Comparison of ENCODE assay signal across 28 mouse cellular contexts in the genomic region with DNA sequence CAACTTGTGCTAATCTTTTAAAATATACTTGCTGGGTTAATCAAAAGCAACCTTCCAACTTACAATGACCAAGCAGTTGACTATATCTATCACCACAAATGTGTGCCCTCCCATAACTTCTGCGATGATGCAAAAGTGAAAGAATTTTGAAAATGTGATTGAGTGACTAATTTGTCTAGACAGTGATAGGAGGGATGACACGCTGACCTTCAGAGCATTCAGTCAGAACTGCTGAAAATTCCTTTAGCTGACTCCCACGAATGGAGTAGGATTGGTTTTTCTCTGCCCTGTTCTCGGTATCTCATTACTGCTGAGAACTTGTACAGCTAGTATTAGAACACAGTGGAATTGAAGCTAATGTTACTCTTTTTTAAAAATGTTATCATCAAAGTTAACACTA. TPM values are rescaled to one million over a fixed set of nuclear protein-coding genes. Genes with fewer than 3 reads are reported as not detected.
DNase-seq lines count a peak whose midpoint lies in the region; ATAC-seq and TF ChIP-seq lines count a peak whose summit lies in the region.
"Had no signal": no experiment of that assay in that cellular context is flagged by ENCODE, and none has a peak within 500 bp of the region (broad histone marks: within the 10 kb centered on the region; RNA-seq: fewer than 3 reads in every experiment).

No protein-coding gene starts in this region.

- H3K4me3 ChIP-seq in kidney, embryonic 16.5 days (ENCODE audit: low read length): no peak overlapping the region
- H3K4me3 ChIP-seq in myocyte: no peak overlapping the region
- no peak overlapping the region for H3K4me3 ChIP-seq in midbrain, embryonic 16.5 days (ENCODE audit: low read depth, low read length)
- H3K4me3 ChIP-seq: forebrain, embryonic 10.5 days; forebrain, embryonic 13.5 days; heart, adult 2 months; heart, embryonic 10.5 days; heart, embryonic 13.5 days had no signal

- H3K9ac ChIP-seq in kidney, embryonic 16.5 days (replicated peaks; ENCODE audit: low read length): no peak overlapping the region
- H3K9ac ChIP-seq in midbrain, embryonic 16.5 days (ENCODE audit: low read depth, low read length): no peak overlapping the region
- H3K9ac ChIP-seq: forebrain, embryonic 13.5 days; heart, embryonic 13.5 days; hindbrain, embryonic 14.5 days had no signal

- WGBS in kidney, embryonic 16.5 days: 39% methylated on average over 4 of the region's 4 CpGs
- 84% methylated on average over 4 of the region's 4 CpGs for WGBS in midbrain, embryonic 16.5 days

- peak overlapping the region; percentile 77; the same call in 1 of the 2 replicates for H3K27ac ChIP-seq in kidney, embryonic 16.5 days (ENCODE audit: low read length)
- no peak overlapping the region for H3K27ac ChIP-seq in midbrain, embryonic 16.5 days (ENCODE audit: low read length)
- H3K27ac ChIP-seq: forebrain, embryonic 10.5 days; forebrain, embryonic 13.5 days; heart, adult 2 months; heart, embryonic 10.5 days; heart, embryonic 13.5 days; hindbrain, embryonic 14.5 days; hindbrain, postnatal 0 days had no signal

- H3K4me2 ChIP-seq in kidney, embryonic 16.5 days (replicated peaks; ENCODE audit: low read depth, low read length): no peak overlapping the region
- peak overlapping the region; percentile 1 for H3K4me2 ChIP-seq in myocyte (ENCODE audit: low read depth)
- H3K4me2 ChIP-seq in midbrain, embryonic 16.5 days (ENCODE audit: low read length): no peak overlapping the region
- H3K4me2 ChIP-seq: forebrain, embryonic 13.5 days; heart, embryonic 13.5 days; hindbrain, embryonic 14.5 days had no signal

- DNase-seq in embryo, embryonic 10 days (ENCODE audit: low spot score): peak; percentile 8
- no peak for DNase-seq in embryo, embryonic 11 days
- no peak for DNase-seq in kidney, postnatal 4 days
- DNase-seq in Muller cell, postnatal 12 days (ENCODE audit: inconsistent ontology term): peak; percentile 94
- DNase-seq in right cerebral cortex, postnatal 25 days: no peak
- DNase-seq: adrenal gland, adult 2 months; adrenal gland, postnatal 14 days; B cell, adult 2 months; cerebellum, adult 11 months; cerebellum, adult 2 months; cerebellum, adult 9-11 months; cerebellum, postnatal 25 days; gastrocnemius, postnatal 10 days; gastrocnemius, postnatal 36 days; heart, adult 2 months; heart, postnatal 14 days; heart, postnatal 4 days had no signal

- no peaks in the 10 kb centered on the region for H3K36me3 ChIP-seq in kidney, embryonic 16.5 days (ENCODE audit: insufficient read depth, low read length)
- no peaks in the 10 kb centered on the region for H3K36me3 ChIP-seq in myocyte (ENCODE audit: control insufficient read depth, insufficient read depth)
- H3K36me3 ChIP-seq in midbrain, embryonic 16.5 days (ENCODE audit: control insufficient read depth, insufficient read depth, low read length): no peaks in the 10 kb centered on the region
- H3K36me3 ChIP-seq: forebrain, embryonic 10.5 days; heart, embryonic 10.5 days; heart, embryonic 13.5 days had no signal

- peak; percentile 63; the same call in 1 of the 2 replicates for ATAC-seq in kidney, embryonic 16.5 days (ENCODE audit: low FRiP score, low TSS enrichment)
- no peak for ATAC-seq in midbrain, embryonic 16.5 days
- ATAC-seq: CD4-positive, CD25-positive, alpha-beta regulatory T cell, adult 4 months; forebrain, embryonic 13.5 days; forebrain, embryonic 16.5 days; hindbrain, postnatal 0 days had no signal

- H3ac ChIP-seq in myocyte (ENCODE audit: control insufficient read depth, insufficient read length): no peak overlapping the region

- no peak for TF ChIP-seq POLR2A in myocyte (IDR thresholded peaks at IDR 0.05; ENCODE audit: insufficient read length, low read depth)

- H3K27me3 ChIP-seq in kidney, embryonic 16.5 days (ENCODE audit: insufficient read depth, low read length): no peaks in the 10 kb centered on the region
- no peaks in the 10 kb centered on the region for H3K27me3 ChIP-seq in myocyte (ENCODE audit: control insufficient read depth, insufficient read depth, insufficient read length)
- no peaks in the 10 kb centered on the region for H3K27me3 ChIP-seq in midbrain, embryonic 16.5 days (ENCODE audit: control insufficient read depth, insufficient read depth, low read depth, low read length)
- H3K27me3 ChIP-seq: forebrain, embryonic 13.5 days; heart, embryonic 13.5 days had no signal

- no peaks in the 10 kb centered on the region for H3K79me2 ChIP-seq in myocyte (ENCODE audit: control insufficient read depth, insufficient read depth)

- H3K9me3 ChIP-seq in kidney, embryonic 16.5 days (ENCODE audit: low read length): no peaks in the 10 kb centered on the region
- no peaks in the 10 kb centered on the region for H3K9me3 ChIP-seq in midbrain, embryonic 16.5 days (replicated peaks; ENCODE audit: control insufficient read depth, low read length, poor library complexity, severe bottlenecking)
- H3K9me3 ChIP-seq: forebrain, embryonic 10.5 days; forebrain, embryonic 13.5 days; heart, embryonic 10.5 days; heart, embryonic 13.5 days had no signal

- H3K4me1 ChIP-seq in kidney, embryonic 16.5 days (ENCODE audit: insufficient read depth, low read length): peaks cover 22% of the 10 kb centered on the region
- no peaks in the 10 kb centered on the region for H3K4me1 ChIP-seq in midbrain, embryonic 16.5 days (ENCODE audit: control insufficient read depth, insufficient read depth, low read length)
- H3K4me1 ChIP-seq: forebrain, embryonic 10.5 days; forebrain, embryonic 13.5 days; heart, embryonic 10.5 days had no signal

TF ChIP-seq in myocyte, 11 proteins besides CTCF, POLR2A, EP300 and RAD21:
- TF ChIP-seq POLR2AphosphoS2 (IDR thresholded peaks at IDR 0.05; ENCODE audit: insufficient read length, low read depth) (no peak), CEBPB (IDR thresholded peaks at IDR 0.05; ENCODE audit: insufficient read depth, poor library complexity, severe bottlenecking) (peak; percentile 53)
TF ChIP-seq in myocyte: peak in this region for 1.

RNA-seq across cellular contexts. Expression of a gene that starts 48.7 kb away (rescaled TPM):
- 7.4 and 11.0 TPM in 2 replicates for polyA plus RNA-seq in kidney, embryonic 16.5 days (2015; fragmentation: Nextera tagmentation; extraction: Ambion mirVana)
- 1.9 TPM for polyA plus RNA-seq in myocyte (2012; fragmentation: generic; extraction: Trizol)
- polyA plus RNA-seq in midbrain, embryonic 16.5 days (2015; fragmentation: Nextera tagmentation; extraction: Ambion mirVana): 0.78 and 0.80 TPM in 2 replicates

Comparison
In these comparisons a context has a peak if more than half of its experiments do, and no peak if none do; other contexts are left out.
1. DNase-seq: peak in embryo, embryonic 10 days (single experiment) and Muller cell, postnatal 12 days (single experiment); none in embryo, embryonic 11 days (single experiment), kidney, postnatal 4 days (0 of 2) and right cerebral cortex, postnatal 25 days (single experiment).